Mouse (Mus musculus) frontal cortex, postnatal 36 days (tissue): ENCODE data around the gene Synpo2.
A peak's percentile ranks its signal among the peaks of the same experiment; 100 is the strongest.

Source experiments
- DNase-seq, 2 experiments: peaks; one replicate each; pipeline ENCODE4 v3.0.0; 2022; ENCODE audit warnings: low spot score in 2 of 2

The Synpo2 gene

GRCm38 (mm10) chr3:123166450-123166849, 69.5 kb downstream of the Synpo2 start:
- DNase-seq = no peak

GRCm38 (mm10) chr3:123164183-123164582, 71.8 kb downstream of the Synpo2 start:
- no peak for DNase-seq

- no peak for DNase-seq
Measured at GRCm38 (mm10) chr3:123163192-123163523, 72.8 kb downstream of the Synpo2 start.

GRCm38 (mm10) chr3:123162289-123163191, 73.4 kb downstream of the Synpo2 start:
- DNase-seq = no peak

- peak in 1 of 2 experiments; percentile 24 for DNase-seq
Measured at GRCm38 (mm10) chr3:123160792-123161191, 75.2 kb downstream of the Synpo2 start.

- DNase-seq = peak; percentile 29 to 62
Measured at GRCm38 (mm10) chr3:123159139-123159824, 76.7 kb downstream of the Synpo2 start.

GRCm38 (mm10) chr3:123158579-123158978, 77.4 kb downstream of the Synpo2 start:
- DNase-seq = no peak

GRCm38 (mm10) chr3:123153337-123153736, 82.6 kb downstream of the Synpo2 start:
- no peak for DNase-seq

- DNase-seq = no peak
Measured at GRCm38 (mm10) chr3:123152911-123153310, 83.0 kb downstream of the Synpo2 start.

GRCm38 (mm10) chr3:123150523-123151135, 85.3 kb downstream of the Synpo2 start:
- peak; percentile 19 to 35 for DNase-seq

- no peak for DNase-seq
Measured at GRCm38 (mm10) chr3:123149380-123150162, 86.4 kb downstream of the Synpo2 start.

- no peak for DNase-seq
Measured at GRCm38 (mm10) chr3:123148641-123149040, 87.3 kb downstream of the Synpo2 start.

GRCm38 (mm10) chr3:123146557-123146956, 89.4 kb downstream of the Synpo2 start:
- DNase-seq = no peak

- no peak for DNase-seq
Measured at GRCm38 (mm10) chr3:123145942-123146341, 90.0 kb downstream of the Synpo2 start.

GRCm38 (mm10) chr3:123143412-123143811, 92.5 kb downstream of the Synpo2 start:
- DNase-seq = no peak

GRCm38 (mm10) chr3:123142298-123142697, 93.7 kb downstream of the Synpo2 start:
- no peak for DNase-seq

- no peak for DNase-seq
Measured at GRCm38 (mm10) chr3:123141069-123141468, 94.9 kb downstream of the Synpo2 start.

- no peak for DNase-seq
Measured at GRCm38 (mm10) chr3:123140134-123140533, 95.8 kb downstream of the Synpo2 start.

- no peak for DNase-seq
Measured at GRCm38 (mm10) chr3:123139619-123140018, 96.3 kb downstream of the Synpo2 start.

- peak in 1 of 2 experiments; percentile 41 for DNase-seq
Measured at GRCm38 (mm10) chr3:123138274-123139003, 97.5 kb downstream of the Synpo2 start.

GRCm38 (mm10) chr3:123132101-123132500, 103.8 kb downstream of the Synpo2 start:
- DNase-seq = no peak
